Mouse (Mus musculus) cerebellum, adult 2 months (tissue): ENCODE data around the gene Rae1. TPM values are rescaled to one million over a fixed set of nuclear protein-coding genes. Genes with fewer than 3 reads are reported as not detected.

ENCODE experiments used
- DNase-seq, 2 experiments: peaks; one replicate each; pipeline ENCODE4 v3.0.0; 2021
- H3K27ac ChIP-seq: fragments of 200-500 bp; 2 replicates; pipeline ENCODE4 v1.5.1; 2012; ENCODE audit warnings: low read length, control low read depth, inconsistent platforms; ENCODE audit not compliant: insufficient read depth
- H3K27me3 ChIP-seq: fragments of 200-500 bp; 2 replicates; pipeline ENCODE4 v1.6.1; 2012; ENCODE audit warnings: inconsistent platforms, mild to moderate bottlenecking, low read length, moderate library complexity; ENCODE audit not compliant: control insufficient read depth, insufficient read depth
- H3K4me1 ChIP-seq: fragments of 200-500 bp; 2 replicates; pipeline ENCODE4 v1.6.1; 2011; ENCODE audit warnings: low read length; ENCODE audit not compliant: control insufficient read depth, insufficient read depth
- H3K4me3 ChIP-seq: fragments of 200-500 bp; replicated peaks from 2 replicates; pipeline ENCODE3; 2011; ENCODE audit warnings: mild to moderate bottlenecking, low read depth, low read length, control low read depth; ENCODE audit not compliant: insufficient read depth
- CTCF ChIP-seq: fragments of 200-500 bp; IDR thresholded peaks from 2 replicates; pipeline ENCODE4 v1.5.1; 2011; ENCODE audit warnings: low read depth, mild to moderate bottlenecking, control low read depth, low read length, moderate library complexity, borderline replicate concordance; ENCODE audit not compliant: insufficient read depth
- POLR2A ChIP-seq: fragments of 200-500 bp; IDR thresholded peaks from 2 replicates; pipeline ENCODE4 v1.6.1; 2011; ENCODE audit warnings: low read length, control low read depth, borderline replicate concordance; ENCODE audit not compliant: insufficient read depth
- WGBS: fragments of 180-500 bp; shearing (Covaris S2); methylation state at CpG from one replicate; pipeline ENCODE4 v1.1.7; 2018; 5-methylcytosine and 5-hydroxymethylcytosine counted together
- polyA plus RNA-seq: library from polyadenylated mRNA; depleted of rRNA; stranded (reverse); fragments of >200 nt; gene quantifications from 2 replicates; pipeline ENCODE4 v1.2.3, GENCODE M21; 2012

Rae1 gene
- polyA plus RNA-seq, 1 experiment: 69.1 TPM

DNA sequence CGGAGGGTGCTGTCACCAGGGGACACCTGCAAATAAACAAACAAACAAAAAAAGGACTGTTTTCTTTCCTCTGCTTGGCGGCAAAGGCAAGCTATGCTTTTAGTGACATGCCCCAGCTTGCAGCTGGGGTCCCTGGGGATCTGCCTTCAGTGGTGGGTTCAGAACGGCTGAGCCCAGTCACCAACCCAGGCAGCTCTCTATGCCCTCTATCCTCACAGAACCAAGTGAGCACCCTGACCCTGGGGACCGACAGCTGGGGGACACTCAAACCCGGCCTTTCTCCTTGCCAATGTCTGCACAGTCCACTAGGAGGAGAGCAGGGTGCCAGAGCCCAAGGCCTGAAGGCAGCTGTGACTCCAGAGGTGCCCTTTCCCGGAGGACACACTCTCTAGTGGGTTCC is 49.9 kb downstream of the Rae1 start:
- TF ChIP-seq CTCF (no peak), POLR2A (no peak)
- no peak overlapping the region for H3K27ac ChIP-seq
- no peak for DNase-seq
- no peaks in the 10 kb centered on the region for H3K27me3 ChIP-seq
- H3K4me3 ChIP-seq: no peak overlapping the region
- H3K4me1 ChIP-seq: no peaks in the 10 kb centered on the region
- WGBS: 58% methylated on average over 6 of the region's 6 CpGs

DNA sequence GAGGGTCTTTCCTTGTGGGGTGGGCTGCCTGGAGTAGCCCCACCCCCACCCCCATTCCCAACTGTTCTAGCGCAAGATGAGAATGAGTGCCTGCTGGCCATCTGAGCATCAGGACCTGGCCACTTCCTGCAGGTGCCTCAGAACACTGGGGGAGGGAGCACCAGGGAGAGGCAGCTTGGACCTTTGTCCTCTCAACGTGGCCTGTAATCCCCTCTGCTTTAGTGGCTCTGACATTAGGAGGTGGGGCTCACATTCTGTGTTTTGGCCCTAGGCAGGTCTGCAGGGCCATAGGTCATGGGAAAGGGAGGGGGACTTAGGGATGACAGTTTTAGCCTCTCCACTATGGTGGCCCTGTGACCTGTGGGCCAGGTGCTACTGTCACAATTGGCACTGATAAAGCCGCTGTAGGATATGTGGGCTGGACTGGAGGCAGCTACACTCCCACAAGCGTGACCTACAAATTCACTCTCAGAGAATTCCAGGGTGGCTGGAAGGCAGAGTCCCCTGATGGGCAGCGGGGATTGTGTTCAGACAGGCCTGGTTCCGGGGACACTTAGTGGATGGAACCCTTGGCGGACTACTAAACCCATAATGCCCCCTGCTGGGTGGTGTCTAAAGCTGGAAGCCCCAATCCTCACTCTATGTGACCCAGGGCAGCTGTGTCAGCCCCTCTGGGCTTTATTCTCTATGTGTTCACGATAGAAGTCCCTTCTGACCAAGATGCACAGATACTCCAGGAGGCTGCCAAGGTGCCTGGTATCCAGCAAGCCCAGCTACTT is 50.9 kb downstream of the Rae1 start:
- Histone ChIP-seq H3K4me1 (no peaks in the 10 kb centered on the region), H3K4me3 (no peak overlapping the region), H3K27ac (no peak overlapping the region), H3K27me3 (no peaks in the 10 kb centered on the region)
- no peak for TF ChIP-seq CTCF
- no peak for TF ChIP-seq POLR2A
- 44% methylated on average over 8 of the region's 8 CpGs for WGBS
- DNase-seq: no peak

DNA sequence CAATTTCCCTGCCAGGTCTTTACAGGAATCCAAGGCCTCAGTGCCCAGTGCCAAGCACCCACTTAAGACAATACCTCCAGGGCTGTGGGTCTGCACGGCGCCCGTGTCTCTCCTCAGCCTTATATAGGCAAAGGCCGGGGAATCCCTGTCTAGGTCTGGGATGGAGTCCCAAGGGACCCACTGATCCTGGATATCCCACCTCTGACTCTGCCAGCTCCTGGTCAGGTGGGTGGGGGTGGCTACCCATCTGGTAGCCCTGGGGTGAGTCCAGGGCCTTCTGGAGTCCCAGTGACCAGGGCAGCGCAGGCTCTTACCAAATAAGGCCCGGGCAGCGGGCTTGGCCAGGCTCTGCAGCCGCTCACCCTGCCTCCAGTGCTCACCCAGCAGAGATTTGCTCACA is 53.0 kb downstream of the Rae1 start:
- Histone ChIP-seq H3K27ac (no peak overlapping the region), H3K4me1 (no peaks in the 10 kb centered on the region), H3K27me3 (no peaks in the 10 kb centered on the region), H3K4me3 (no peak overlapping the region)
- 77% methylated on average over 8 of the region's 8 CpGs for WGBS
- DNase-seq: no peak
- TF ChIP-seq CTCF (no peak), POLR2A (no peak)

DNA sequence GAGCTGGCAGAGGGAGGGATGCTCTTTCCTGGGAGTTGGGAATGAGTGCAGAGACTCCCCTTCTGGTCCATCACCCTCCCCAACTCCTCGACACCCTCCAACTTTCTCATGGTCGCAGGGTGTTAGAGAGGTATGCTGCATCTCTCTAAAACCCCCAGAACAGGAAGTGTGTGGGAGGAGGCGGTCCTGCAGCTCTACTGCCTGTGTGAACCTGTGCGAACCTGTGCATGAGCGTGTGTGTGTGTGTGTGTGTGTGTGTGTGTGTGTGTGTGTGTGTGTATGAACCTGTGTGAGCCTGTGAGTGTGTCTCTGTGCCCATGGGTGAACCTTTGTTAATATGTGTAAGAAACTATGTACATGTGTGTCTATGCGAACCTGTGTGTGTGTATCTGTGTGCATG is 53.9 kb downstream of the Rae1 start:
- WGBS: 84% methylated on average over 6 of the region's 6 CpGs
- no peaks in the 10 kb centered on the region for H3K4me1 ChIP-seq
- no peaks in the 10 kb centered on the region for H3K27me3 ChIP-seq
- TF ChIP-seq POLR2A (no peak), CTCF (no peak)
- no peak for DNase-seq
- H3K27ac ChIP-seq: no peak overlapping the region
- no peak overlapping the region for H3K4me3 ChIP-seq

DNA sequence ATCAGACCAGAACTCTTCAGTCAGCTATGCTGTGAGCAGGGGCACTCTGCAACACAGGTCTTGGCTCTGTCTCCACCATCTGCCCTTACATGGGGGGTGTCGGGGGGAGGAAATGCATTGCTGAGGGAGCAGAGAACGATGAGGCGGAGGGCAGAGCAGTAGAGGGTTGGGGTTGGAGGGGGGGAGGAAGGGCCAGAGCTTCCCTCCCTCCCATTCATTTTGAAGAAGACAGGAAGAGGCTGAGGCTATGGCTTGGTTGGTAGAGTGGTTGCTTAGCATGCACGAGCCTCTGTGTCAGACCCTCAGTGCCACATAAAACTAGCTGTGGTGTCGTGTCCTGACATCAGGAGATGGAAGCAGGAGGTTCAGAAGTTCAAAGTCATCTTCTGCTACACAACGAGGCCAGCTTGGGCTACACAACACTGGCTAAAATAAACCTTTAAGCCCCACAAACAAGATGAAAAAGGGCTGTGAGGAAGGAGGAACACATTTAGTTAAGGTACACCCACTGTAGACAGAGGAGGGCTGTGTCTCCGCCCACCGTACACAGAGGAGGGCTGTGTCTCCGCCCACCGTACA is 56.5 kb downstream of the Rae1 start:
- Histone ChIP-seq H3K4me3 (no peak overlapping the region), H3K27ac (no peak overlapping the region), H3K27me3 (no peaks in the 10 kb centered on the region), H3K4me1 (no peaks in the 10 kb centered on the region)
- 71% methylated on average over 10 of the region's 10 CpGs for WGBS
- DNase-seq: no peak
- TF ChIP-seq POLR2A (no peak), CTCF (no peak)

DNA sequence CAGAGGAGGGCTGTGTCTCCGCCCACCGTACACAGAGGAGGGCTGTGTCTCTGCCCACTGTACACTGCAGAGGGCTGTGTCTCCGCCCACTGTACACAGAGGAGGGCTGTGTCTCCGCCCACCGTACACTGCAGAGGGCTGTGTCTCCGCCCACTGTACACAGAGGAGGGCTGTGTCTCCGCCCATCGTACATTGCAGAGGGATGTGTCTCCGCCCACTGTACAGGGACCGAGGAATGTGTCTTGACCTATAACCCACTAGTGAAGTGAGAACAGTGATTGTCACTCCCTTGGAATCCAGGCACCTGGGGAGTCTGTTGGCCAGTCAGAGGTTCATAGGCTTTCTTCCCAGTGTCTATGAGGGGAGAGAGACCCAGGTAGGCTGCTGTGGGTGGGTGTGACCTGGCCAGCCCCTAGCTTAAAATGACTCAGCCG is 57.0 kb downstream of the Rae1 start:
- DNase-seq: no peak
- TF ChIP-seq POLR2A (no peak), CTCF (no peak)
- H3K27me3 ChIP-seq: no peaks in the 10 kb centered on the region
- no peak overlapping the region for H3K4me3 ChIP-seq
- no peaks in the 10 kb centered on the region for H3K4me1 ChIP-seq
- WGBS: 82% methylated on average over 11 of the region's 11 CpGs
- H3K27ac ChIP-seq: no peak overlapping the region

DNA sequence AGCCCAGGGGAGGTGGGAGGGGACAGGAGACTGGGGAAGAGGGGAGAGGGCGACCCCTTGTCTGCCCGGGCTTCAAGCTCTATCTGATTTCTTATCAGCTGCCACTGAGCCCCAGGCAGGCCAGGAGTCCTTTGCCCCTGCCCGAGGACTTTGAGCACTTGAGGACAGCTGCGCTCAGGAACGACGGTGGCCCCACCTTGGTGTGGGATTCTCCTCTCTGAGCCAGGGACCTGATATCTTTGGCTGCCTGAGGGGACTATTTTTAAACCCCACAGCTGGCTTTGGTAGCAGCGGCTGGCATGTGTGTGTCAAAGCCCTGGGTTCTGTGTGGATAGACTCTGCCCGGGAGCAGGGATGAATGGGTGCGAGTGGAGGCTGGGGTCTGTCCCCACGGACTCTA is 57.7 kb downstream of the Rae1 start:
- 57% methylated on average over 10 of the region's 10 CpGs for WGBS
- TF ChIP-seq POLR2A (no peak), CTCF (no peak)
- Histone ChIP-seq H3K27ac (no peak overlapping the region), H3K27me3 (no peaks in the 10 kb centered on the region), H3K4me3 (no peak overlapping the region), H3K4me1 (no peaks in the 10 kb centered on the region)
- no peak for DNase-seq

DNA sequence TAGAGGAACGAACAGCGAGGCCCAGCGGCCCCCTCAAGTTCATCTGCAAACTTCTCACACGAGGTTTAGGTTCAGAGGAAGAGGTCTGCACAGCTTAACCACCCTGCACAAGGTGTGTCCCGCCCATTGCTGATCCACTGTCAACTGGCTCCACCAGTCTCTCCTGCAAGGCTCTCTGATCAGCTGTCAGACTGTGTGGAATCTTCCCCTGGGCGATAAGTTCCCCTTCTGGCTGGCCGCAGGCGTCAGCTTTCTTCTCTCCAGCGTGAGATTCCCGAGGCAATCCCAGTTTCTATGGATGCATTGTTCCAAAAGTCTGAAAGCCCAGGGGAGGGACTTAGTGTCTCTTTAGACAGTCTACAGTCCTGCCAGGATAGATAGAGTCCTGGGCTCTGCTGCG is 58.3 kb downstream of the Rae1 start:
- Histone ChIP-seq H3K27me3 (no peaks in the 10 kb centered on the region), H3K4me3 (no peak overlapping the region), H3K4me1 (no peaks in the 10 kb centered on the region), H3K27ac (no peak overlapping the region)
- no peak for DNase-seq
- 38% methylated on average over 11 of the region's 11 CpGs for whole genome bisulfite sequencing
- TF ChIP-seq CTCF (no peak), POLR2A (no peak)
